Mouse (Mus musculus) stomach, embryonic 15.5 days (tissue): ENCODE results near the gene Cfap77. TPM values are rescaled to one million over a fixed set of nuclear protein-coding genes. Genes with fewer than 3 reads are reported as not detected.

Experiments used
- ATAC-seq: fragments of 200-750 bp; cut with Nextera tagmentation; 2 replicates; pipeline ENCODE4 v1.8.0; 2017; ENCODE audit warnings: low read depth, moderate number of reproducible peaks, moderate TSS enrichment; ENCODE audit not compliant: insufficient read depth, low FRiP score
- H3K27ac ChIP-seq: fragments of 300-500 bp; sonication (generic); 2 replicates; pipeline ENCODE4 v1.5.1; 2015; ENCODE audit warnings: mild to moderate bottlenecking, inconsistent platforms
- H3K27me3 ChIP-seq: fragments of 300-500 bp; sonication (generic); replicated peaks from 2 replicates; pipeline ENCODE4 v1.6.1; 2015; ENCODE audit warnings: inconsistent platforms
- H3K36me3 ChIP-seq: fragments of 300-500 bp; sonication (generic); 2 replicates; pipeline ENCODE4 v1.6.1; 2015; ENCODE audit warnings: inconsistent platforms
- H3K4me1 ChIP-seq: fragments of 300-500 bp; sonication (generic); 2 replicates; pipeline ENCODE4 v1.6.1; 2015; ENCODE audit warnings: inconsistent platforms
- H3K4me2 ChIP-seq: fragments of 300-500 bp; sonication (generic); 2 replicates; pipeline ENCODE4 v1.6.1; 2015; ENCODE audit warnings: mild to moderate bottlenecking, inconsistent platforms
- H3K4me3 ChIP-seq: fragments of 300-500 bp; sonication (generic); replicated peaks from 2 replicates; pipeline ENCODE4 v1.5.1; 2015; ENCODE audit warnings: inconsistent platforms
- H3K9ac ChIP-seq: fragments of 300-500 bp; sonication (generic); 2 replicates; pipeline ENCODE4 v1.6.1; 2015; ENCODE audit warnings: inconsistent platforms
- H3K9me3 ChIP-seq: fragments of 300-500 bp; sonication (generic); 2 replicates; pipeline ENCODE4 v1.6.1; 2016; ENCODE audit warnings: inconsistent platforms
- WGBS: fragments of 180-500 bp; shearing (Covaris S2); methylation state at CpG from one replicate; pipeline ENCODE4 v1.1.7; 2015; 5-methylcytosine and 5-hydroxymethylcytosine counted together
- polyA plus RNA-seq: library from polyadenylated mRNA; unstranded; fragments of >200 nt; fragmentation: Nextera tagmentation; extraction: Ambion mirVana; gene quantifications from 2 replicates; pipeline ENCODE4 v1.2.1, GENCODE M21; 2015

Cfap77 gene
- polyA plus RNA-seq, 1 experiment from 2014 or later, result 0.39 TPM

DNA sequence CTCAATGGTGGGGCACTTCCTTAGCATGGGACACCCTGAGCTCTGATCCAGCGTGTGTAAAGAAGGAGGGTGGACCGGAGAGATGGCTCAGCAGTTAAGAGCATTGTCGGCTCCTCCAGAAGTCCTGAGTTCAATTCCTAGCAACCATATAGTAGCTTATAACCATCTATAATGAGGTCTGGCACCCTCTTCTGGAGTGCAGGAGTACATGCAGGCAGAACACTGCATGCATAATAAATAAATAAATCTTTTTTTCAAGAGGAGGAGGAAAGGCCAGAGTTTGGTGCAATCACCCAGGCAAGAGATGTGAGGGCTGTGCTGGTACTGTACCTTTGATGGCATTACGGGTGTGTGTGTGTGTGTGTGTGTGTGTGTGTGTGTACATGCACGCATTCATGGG, 12.7 kb downstream of the Cfap77 start:
- no peak overlapping the region for H3K27ac ChIP-seq
- ATAC-seq, result no peak
- no peaks in the 10 kb centered on the region for H3K4me1 ChIP-seq
- H3K27me3 ChIP-seq, result 0 out of 2 replicates have a peak, but pooled peaks cover 14% of the 10 kb centered on the region
- H3K4me3 ChIP-seq, result no peak overlapping the region
- H3K4me2 ChIP-seq, result no peak overlapping the region
- WGBS, result 87% methylated on average over 5 of the region's 5 CpGs
- H3K9me3 ChIP-seq, result no peaks in the 10 kb centered on the region
- H3K36me3 ChIP-seq, result no peaks in the 10 kb centered on the region
- no peak overlapping the region for H3K9ac ChIP-seq

DNA sequence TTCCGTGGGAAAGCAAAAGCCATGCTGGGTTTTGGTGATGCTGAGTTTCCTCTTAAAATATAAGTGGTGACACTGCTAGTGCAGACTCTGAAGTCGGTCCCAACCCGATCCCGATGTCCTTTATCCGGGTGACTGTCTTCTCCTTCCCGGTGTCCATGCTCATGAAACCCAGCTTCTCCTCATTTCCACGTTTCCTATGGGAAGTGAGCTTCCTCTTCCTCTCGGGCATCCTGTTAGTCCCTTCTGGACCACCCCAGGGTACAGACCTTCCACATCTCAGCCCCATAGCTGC, 13.4 kb downstream of the Cfap77 start:
- no peaks in the 10 kb centered on the region for H3K36me3 ChIP-seq
- no peak overlapping the region for H3K4me3 ChIP-seq
- no peak overlapping the region for H3K4me2 ChIP-seq
- WGBS, result 49% methylated on average over 8 of the region's 8 CpGs
- H3K27ac ChIP-seq, result no peak overlapping the region
- no peaks in the 10 kb centered on the region for H3K4me1 ChIP-seq
- H3K9me3 ChIP-seq, result no peaks in the 10 kb centered on the region
- H3K27me3 ChIP-seq, result 0 out of 2 replicates have a peak, but pooled peaks cover 14% of the 10 kb centered on the region
- no peak overlapping the region for H3K9ac ChIP-seq
- no peak for ATAC-seq

DNA sequence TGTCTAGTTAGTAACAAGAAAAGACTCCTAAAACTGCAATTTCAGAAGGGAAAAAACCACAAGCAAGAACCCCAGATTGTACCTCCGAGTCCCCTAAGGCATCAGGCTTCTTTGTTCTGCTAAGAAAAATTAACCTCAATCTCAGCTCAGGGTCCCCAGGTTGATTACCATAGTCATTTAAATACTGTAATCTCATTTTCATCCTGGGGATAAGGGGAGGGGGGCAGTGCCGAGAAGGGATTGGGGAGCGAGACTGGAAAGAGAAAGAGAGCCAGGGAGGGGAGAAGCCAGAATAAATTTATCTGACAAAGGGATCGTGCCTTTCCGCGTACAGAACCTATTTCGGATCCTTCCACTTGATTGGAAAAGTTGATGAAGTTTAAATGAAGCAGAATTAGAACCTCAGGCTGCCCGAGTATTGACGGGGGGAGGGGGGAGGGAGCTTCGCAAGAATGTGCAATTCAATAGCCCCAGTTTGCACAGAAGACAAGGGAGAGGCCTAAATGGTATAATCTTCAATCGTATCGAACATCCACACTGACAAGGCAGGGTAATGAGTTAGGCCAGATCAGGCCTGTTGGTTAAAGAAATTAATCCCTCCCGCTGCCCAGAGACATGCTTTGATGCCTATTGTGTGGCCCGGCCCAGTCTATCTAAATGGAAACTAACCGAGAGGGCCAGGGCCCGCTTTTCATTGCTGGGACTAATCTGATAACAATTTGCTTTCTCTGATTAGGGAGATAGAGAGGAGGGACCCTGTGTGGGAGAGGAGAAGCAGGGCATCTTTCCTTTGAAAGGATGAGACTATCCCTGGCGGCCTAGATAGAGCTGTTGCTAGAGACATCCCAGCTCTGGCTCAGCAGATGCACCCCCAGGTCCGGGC, 14.0 kb downstream of the Cfap77 start:
- H3K9ac ChIP-seq, result no peak overlapping the region
- H3K4me1 ChIP-seq, result no peaks in the 10 kb centered on the region
- no peak overlapping the region for H3K4me2 ChIP-seq
- ATAC-seq, result no peak
- 30% methylated on average over 18 of the region's 18 CpGs for WGBS
- H3K4me3 ChIP-seq, result no peak overlapping the region
- H3K9me3 ChIP-seq, result no peaks in the 10 kb centered on the region
- H3K27me3 ChIP-seq, result 0 out of 2 replicates have a peak, but pooled peaks cover 14% of the 10 kb centered on the region
- no peak overlapping the region for H3K27ac ChIP-seq
- H3K36me3 ChIP-seq, result no peaks in the 10 kb centered on the region

DNA sequence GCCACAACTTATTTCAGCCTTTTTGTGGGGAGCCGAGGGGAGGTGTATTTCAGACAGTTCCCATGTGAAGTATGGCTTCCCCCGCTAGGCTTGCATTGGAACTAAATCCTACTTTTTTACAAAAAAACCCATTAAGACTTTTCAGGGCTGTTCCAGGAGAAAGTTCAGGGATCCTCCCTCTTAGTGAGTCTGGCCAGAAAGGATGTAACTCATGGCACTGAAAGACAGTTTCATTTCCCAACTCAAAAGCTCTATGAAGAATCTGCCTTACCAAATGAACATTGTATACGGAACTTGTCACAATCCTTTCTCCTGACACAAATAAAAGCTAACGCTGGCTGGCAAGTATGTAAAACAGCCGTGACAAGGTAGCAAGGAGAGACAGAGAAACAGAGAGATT, 15.1 kb downstream of the Cfap77 start:
- no peaks in the 10 kb centered on the region for H3K36me3 ChIP-seq
- H3K27ac ChIP-seq, result no peak overlapping the region
- no peak overlapping the region for H3K4me3 ChIP-seq
- ATAC-seq, result no peak
- H3K9ac ChIP-seq, result no peak overlapping the region
- no peaks in the 10 kb centered on the region for H3K9me3 ChIP-seq
- 0 out of 2 replicates have a peak, but pooled peaks cover 14% of the 10 kb centered on the region for H3K27me3 ChIP-seq
- H3K4me2 ChIP-seq, result no peak overlapping the region
- WGBS, result 25% methylated on average over 5 of the region's 5 CpGs
- no peaks in the 10 kb centered on the region for H3K4me1 ChIP-seq

DNA sequence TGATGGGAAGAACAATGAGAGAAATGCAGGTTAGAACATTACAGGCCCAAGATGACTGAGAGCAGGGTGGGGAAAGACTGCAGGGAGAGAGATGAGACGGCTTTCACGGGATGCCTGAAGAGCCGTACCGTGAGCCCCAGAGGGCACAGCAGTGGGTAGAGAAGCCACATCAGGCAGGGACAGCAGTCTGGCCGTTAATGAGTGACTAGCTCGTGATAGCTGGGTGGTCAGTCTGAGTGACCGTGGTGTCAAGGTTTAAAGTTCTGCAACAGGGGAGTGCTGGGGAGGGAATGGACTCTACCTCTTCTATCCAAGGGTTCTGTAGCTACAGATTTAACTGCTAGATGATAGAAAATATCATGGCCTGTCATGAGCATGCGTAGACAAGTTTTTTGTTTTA, 19.2 kb downstream of the Cfap77 start:
- Histone ChIP-seq H3K4me3 (no peak overlapping the region), H3K27ac (no peak overlapping the region), H3K4me2 (no peak overlapping the region), H3K9ac (no peak overlapping the region), H3K27me3 (0 out of 2 replicates have a peak, but pooled peaks cover 7% of the 10 kb centered on the region), H3K9me3 (no peaks in the 10 kb centered on the region), H3K36me3 (no peaks in the 10 kb centered on the region), H3K4me1 (no peaks in the 10 kb centered on the region)
- ATAC-seq, result no peak
- WGBS, result 60% methylated on average over 8 of the region's 8 CpGs

DNA sequence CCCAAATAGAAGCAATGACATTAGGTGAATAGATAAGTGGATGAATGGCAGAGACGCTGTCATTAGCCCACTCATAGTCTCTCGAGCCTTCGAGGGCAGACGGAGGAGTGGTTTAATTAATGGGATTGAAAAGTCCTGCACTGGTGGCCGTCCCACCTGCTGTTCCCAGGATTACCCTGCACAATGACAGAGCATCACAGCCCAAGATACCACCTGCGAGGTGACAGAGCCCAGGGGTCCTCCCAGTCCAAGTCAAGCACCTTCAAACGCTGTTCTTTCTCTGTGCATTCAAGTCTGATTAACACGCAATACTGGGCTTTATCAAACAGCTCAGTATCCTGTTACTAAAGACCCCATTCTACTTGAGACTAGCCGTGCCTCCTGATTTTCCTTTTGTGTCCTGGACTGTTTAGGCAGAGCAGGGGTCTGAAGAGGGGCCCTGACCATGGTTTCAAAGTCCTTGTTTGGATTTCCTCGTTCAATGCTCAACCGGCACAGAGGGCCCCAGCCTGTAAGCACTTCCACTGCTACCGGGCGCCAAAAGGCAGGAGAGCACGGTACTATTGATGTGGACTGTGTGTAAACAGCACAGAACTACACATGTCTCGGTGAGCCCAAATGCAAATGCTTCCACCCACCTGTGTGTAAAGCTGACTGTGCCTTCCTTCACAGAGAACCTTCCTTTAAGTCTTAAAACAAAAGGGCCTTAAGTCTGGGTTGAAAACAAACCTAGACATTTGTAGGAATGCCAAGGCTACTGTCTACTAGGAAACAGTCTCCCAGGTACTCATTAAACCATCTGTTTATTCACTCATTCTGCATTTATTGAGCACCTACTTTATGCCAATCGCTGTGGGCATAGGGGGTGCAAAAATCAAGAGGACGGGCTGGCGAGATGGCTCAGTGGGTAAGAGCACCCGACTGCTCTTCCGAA, 20.1 kb downstream of the Cfap77 start:
- ATAC-seq, result peak; percentile 7; the same call in 1 of the 2 replicates
- H3K9ac ChIP-seq, result no peak overlapping the region
- 54% methylated on average over 20 of the region's 20 CpGs for WGBS
- no peak overlapping the region for H3K4me2 ChIP-seq
- 0 out of 2 replicates have a peak, but pooled peaks cover 7% of the 10 kb centered on the region for H3K27me3 ChIP-seq
- no peak overlapping the region for H3K27ac ChIP-seq
- no peak overlapping the region for H3K4me3 ChIP-seq
- H3K36me3 ChIP-seq, result no peaks in the 10 kb centered on the region
- peaks cover 5% of the 10 kb centered on the region; the same call in 1 of the 2 replicates for H3K4me1 ChIP-seq
- no peaks in the 10 kb centered on the region for H3K9me3 ChIP-seq

DNA sequence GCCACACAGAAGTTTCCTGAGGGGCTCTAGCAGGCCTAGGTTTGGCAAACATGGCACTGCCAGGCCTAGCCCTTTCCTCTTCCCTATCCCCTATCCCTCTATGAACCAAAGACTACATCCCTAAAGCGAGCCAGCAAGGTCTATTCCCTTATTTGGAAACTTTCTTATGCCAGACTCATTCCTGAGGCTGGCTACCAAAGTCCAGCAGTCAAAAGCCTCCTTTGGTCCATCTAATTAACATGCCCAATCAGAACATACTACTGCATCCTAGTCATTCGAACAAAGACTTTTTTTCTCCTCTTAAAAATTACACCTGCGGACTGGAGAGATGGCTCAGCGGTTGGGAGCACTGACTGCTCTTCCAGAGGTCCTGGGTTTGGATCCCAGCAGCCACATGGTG, 22.9 kb downstream of the Cfap77 start:
- Histone ChIP-seq H3K4me2 (no peak overlapping the region), H3K36me3 (no peaks in the 10 kb centered on the region), H3K4me3 (no peak overlapping the region), H3K27ac (no peak overlapping the region), H3K4me1 (peaks cover 8% of the 10 kb centered on the region; the same call in 1 of the 2 replicates), H3K9me3 (no peaks in the 10 kb centered on the region), H3K9ac (no peak overlapping the region), H3K27me3 (no peaks in the 10 kb centered on the region)
- ATAC-seq, result no peak
- 85% methylated on average over 4 of the region's 4 CpGs for WGBS

DNA sequence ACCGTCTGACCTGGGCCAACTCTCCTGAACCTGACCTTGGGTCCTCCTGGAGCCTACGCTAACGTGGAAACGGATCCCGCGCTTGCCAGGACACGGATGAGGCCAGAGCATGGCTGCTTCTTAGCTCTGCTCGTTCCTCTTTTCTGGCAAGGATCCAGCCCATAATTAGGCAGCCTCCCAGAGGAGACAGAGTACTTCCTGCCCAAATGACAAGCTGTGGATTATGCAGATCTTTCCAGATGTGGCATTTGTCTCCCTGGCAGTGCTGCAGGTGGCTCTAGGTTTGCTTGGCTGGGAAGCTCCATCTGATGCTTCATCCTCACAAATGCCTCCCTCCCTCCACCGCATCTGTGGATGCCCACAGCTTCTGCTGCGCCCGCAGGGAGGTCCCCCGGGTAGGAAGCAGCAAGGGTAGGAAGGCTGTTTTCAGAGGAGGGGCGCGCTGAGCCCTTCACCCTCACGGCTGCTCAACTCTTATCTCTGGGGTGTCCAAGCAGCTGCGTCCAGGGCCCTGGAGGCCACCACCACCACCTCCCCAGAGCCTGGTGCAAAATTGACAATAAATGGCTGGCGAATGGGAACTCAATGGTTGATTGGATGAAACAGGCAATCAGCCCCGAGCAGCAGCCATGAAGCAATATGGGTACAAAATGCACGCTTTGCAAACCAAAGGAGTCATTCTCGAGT, 24.7 kb downstream of the Cfap77 start:
- Histone ChIP-seq H3K27ac (no peak overlapping the region), H3K27me3 (no peaks in the 10 kb centered on the region), H3K4me1 (peaks cover 8% of the 10 kb centered on the region; the same call in 1 of the 2 replicates), H3K36me3 (no peaks in the 10 kb centered on the region), H3K4me2 (no peak overlapping the region), H3K4me3 (no peak overlapping the region), H3K9ac (no peak overlapping the region), H3K9me3 (no peaks in the 10 kb centered on the region)
- WGBS, result 34% methylated on average over 20 of the region's 20 CpGs
- 0 out of 2 replicates have a peak, but pooled peaks have one; percentile 31 for ATAC-seq

DNA sequence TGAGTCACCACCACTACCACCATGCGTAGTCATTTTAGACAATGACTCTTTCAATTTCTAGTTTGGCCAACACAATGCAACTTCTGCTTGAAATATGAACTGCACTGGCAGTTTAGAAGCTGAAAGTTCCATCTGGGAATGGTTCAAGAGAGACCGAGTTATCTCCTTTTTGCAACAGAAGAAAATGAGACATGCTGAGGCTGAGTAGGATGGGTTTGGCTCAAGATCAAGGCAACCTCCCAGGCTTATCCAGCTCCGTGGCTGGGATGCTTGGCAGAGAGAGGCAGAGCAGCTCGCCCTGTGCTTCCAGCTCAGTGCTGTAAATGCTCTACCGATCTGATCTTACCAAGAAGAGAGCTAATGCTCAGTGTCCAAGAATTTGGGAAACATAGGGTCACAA, 29.6 kb downstream of the Cfap77 start:
- H3K4me2 ChIP-seq, result no peak overlapping the region
- WGBS, result 73% methylated on average over 5 of the region's 5 CpGs
- no peaks in the 10 kb centered on the region for H3K36me3 ChIP-seq
- no peak overlapping the region for H3K4me3 ChIP-seq
- peaks cover 8% of the 10 kb centered on the region; the same call in 1 of the 2 replicates for H3K4me1 ChIP-seq
- ATAC-seq, result no peak
- H3K9ac ChIP-seq, result no peak overlapping the region
- H3K27ac ChIP-seq, result no peak overlapping the region
- H3K9me3 ChIP-seq, result no peaks in the 10 kb centered on the region
- H3K27me3 ChIP-seq, result no peaks in the 10 kb centered on the region

DNA sequence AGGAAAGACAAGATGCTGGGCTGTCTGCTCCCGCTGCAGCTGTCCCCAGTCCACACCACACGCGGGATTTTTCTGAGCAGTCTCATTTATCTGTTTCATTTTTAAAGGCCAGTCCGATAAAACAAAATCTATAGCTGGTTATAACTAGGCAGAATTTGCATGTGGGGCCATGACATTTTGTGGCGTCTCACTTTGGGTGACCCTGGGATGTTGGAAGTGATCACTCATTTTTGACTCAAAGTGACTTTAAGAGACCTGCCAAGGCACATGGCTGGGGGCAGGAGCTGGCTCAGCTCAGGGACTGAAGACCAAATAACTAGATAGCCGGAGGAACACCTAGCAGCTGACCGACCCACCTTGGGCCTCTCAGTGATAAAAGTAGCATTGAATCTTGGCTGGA, 31.9 kb downstream of the Cfap77 start:
- WGBS, result 85% methylated on average over 7 of the region's 7 CpGs
- Histone ChIP-seq H3K9me3 (no peaks in the 10 kb centered on the region), H3K27ac (no peak overlapping the region), H3K4me1 (no peaks in the 10 kb centered on the region; the same call in 1 of the 2 replicates), H3K4me2 (no peak overlapping the region), H3K27me3 (no peaks in the 10 kb centered on the region), H3K36me3 (no peaks in the 10 kb centered on the region), H3K4me3 (no peak overlapping the region), H3K9ac (no peak overlapping the region)
- ATAC-seq, result no peak

DNA sequence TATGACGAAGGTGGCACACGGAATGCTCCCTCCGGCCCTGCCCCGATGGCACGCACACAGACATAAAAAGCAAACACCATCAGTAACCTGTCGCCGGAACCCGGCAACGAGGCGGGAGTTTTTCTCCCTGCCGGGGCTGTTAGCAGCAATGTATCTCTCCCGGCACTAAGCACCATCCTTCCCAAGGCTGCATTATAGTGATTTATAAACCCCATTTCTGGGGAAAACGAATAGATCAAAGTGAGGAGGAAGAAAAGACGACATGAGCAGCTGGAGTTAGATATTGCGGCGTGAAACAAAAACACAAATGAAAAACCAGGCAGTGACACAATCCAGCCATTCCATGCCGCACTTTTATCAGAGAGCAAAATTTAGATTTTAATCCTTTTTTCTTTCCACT, 33.8 kb downstream of the Cfap77 start:
- H3K27me3 ChIP-seq, result no peaks in the 10 kb centered on the region
- no peak overlapping the region for H3K4me3 ChIP-seq
- H3K9me3 ChIP-seq, result no peaks in the 10 kb centered on the region
- H3K36me3 ChIP-seq, result no peaks in the 10 kb centered on the region
- ATAC-seq, result no peak
- WGBS, result 19% methylated on average over 17 of the region's 17 CpGs
- H3K4me1 ChIP-seq, result peaks cover 5% of the 10 kb centered on the region; the same call in 1 of the 2 replicates
- no peak overlapping the region for H3K27ac ChIP-seq
- no peak overlapping the region for H3K4me2 ChIP-seq
- H3K9ac ChIP-seq, result no peak overlapping the region
